Mouse (Mus musculus): ENCODE data around the gene Kctd14.

DNA sequence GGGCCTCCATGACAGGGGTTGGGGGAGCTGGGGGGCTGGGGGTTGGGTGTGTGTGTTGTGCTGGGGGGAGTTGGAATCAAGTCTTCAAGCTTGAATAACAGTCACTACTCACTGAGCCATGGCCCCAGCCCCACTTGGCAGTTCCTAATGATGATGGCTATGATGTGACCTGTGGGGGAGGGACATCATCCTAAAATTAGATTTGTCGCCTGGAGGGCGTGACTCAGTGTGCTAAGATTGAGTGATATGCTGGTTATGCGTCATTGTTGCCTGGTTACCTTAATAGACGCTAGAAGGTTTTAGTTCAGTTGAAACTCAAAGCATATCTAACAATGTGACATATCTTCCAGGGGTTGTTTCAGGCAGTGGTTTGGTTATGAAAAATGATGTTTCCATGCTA lies 41.3 kb downstream of the Kctd14 start:
- TF ChIP-seq CTCF (IDR thresholded peaks at IDR 0.05; ENCODE audit: control insufficient read depth, insufficient read depth, insufficient read length) (no peak), MYOD1 (IDR thresholded peaks at IDR 0.05; ENCODE audit: control insufficient read depth, insufficient read length, low read depth) (no peak), CEBPB (IDR thresholded peaks at IDR 0.05; ENCODE audit: low read depth) (no peak), FOSL1 (IDR thresholded peaks at IDR 0.05; ENCODE audit: insufficient read depth, low read length, poor library complexity, severe bottlenecking) (no peak)

Measured in C2C12 (cell line).